Mouse (Mus musculus) ES-Bruce4 (cell line): ENCODE results near the gene Stat5b.

Source experiments
- CTCF ChIP-seq: IDR thresholded peaks from one replicate; pipeline ENCODE4 v1.8.1; 2011; ENCODE audit warnings: low read depth, low read length
- EP300 ChIP-seq: IDR thresholded peaks from 2 replicates; pipeline ENCODE4 v1.6.1; 2011; ENCODE audit warnings: low read depth, low read length; ENCODE audit not compliant: insufficient read depth
- POLR2A ChIP-seq: IDR thresholded peaks from one replicate; pipeline ENCODE4 v1.8.1; 2011; ENCODE audit warnings: low read length; ENCODE audit not compliant: insufficient read depth

DNA sequence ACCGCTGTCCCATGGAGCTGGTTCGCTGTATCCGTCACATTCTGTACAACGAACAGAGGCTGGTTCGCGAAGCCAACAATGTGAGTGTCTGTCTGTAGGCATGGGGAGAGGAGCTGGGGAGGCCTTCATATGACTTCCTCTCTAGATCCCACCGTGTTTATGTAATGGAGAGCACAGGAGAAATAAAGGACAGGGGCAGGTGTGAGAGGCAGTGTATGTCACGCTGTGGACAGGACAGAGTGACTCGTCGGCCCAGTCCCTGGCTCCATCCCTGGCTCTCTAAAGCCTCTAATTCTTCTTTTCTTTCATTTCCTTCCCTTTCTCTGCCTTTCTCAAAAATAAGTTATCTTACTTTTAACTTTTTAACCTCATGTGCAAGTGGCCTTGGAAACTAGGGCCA is 12.6 kb upstream of the Stat5b start:
- TF ChIP-seq CTCF (no peak), EP300 (no peak), POLR2A (no peak)
